Mouse (Mus musculus): ENCODE measurements around the gene Ttc16.

The Ttc16 gene

GRCm38 (mm10) chr2:32741273-32742172 lies 33.9 kb downstream of the Ttc16 start:
- DNase-seq = peak; percentile 72

- DNase-seq = no peak
Observed at GRCm38 (mm10) chr2:32740916-32741272, 34.5 kb downstream of the Ttc16 start, which contains the start of gene 6330409D20Rik. 6330409D20Rik (minus strand) TSS chr2:32741016.

GRCm38 (mm10) chr2:32739311-32739710 lies 36.1 kb downstream of the Ttc16 start:
- DNase-seq = no peak

GRCm38 (mm10) chr2:32737008-32737407 lies 38.4 kb downstream of the Ttc16 start:
- DNase-seq = no peak

GRCm38 (mm10) chr2:32736306-32736829 lies 39.1 kb downstream of the Ttc16 start:
- no peak for DNase-seq

GRCm38 (mm10) chr2:32734933-32735332 lies 40.5 kb downstream of the Ttc16 start:
- no peak for DNase-seq

GRCm38 (mm10) chr2:32734480-32734879 lies 41.0 kb downstream of the Ttc16 start:
- DNase-seq = no peak

- no peak for DNase-seq
Observed at GRCm38 (mm10) chr2:32732695-32733094, 42.7 kb downstream of the Ttc16 start.

- DNase-seq = no peak
Observed at GRCm38 (mm10) chr2:32731911-32732310, 43.5 kb downstream of the Ttc16 start.

- DNase-seq = no peak
Observed at GRCm38 (mm10) chr2:32730854-32731253, 44.6 kb downstream of the Ttc16 start.

GRCm38 (mm10) chr2:32729547-32729946 lies 45.9 kb downstream of the Ttc16 start:
- DNase-seq = no peak

GRCm38 (mm10) chr2:32728463-32728862 lies 47.0 kb downstream of the Ttc16 start:
- DNase-seq = no peak

GRCm38 (mm10) chr2:32727435-32727834 lies 48.0 kb downstream of the Ttc16 start:
- DNase-seq = peak; percentile 83

- no peak for DNase-seq
Observed at GRCm38 (mm10) chr2:32724832-32725790, 50.3 kb downstream of the Ttc16 start.

- DNase-seq = no peak
Observed at GRCm38 (mm10) chr2:32724149-32724548, 51.3 kb downstream of the Ttc16 start.

GRCm38 (mm10) chr2:32722581-32722980 lies 52.9 kb downstream of the Ttc16 start:
- no peak for DNase-seq

GRCm38 (mm10) chr2:32722046-32722445 lies 53.4 kb downstream of the Ttc16 start:
- no peak for DNase-seq

GRCm38 (mm10) chr2:32720681-32721229 lies 54.7 kb downstream of the Ttc16 start, which contains the start of gene Sh2d3c:
Sh2d3c (plus strand) TSS chr2:32721055.
- DNase-seq = no peak

GRCm38 (mm10) chr2:32720053-32720452 lies 55.4 kb downstream of the Ttc16 start:
- DNase-seq = no peak

- DNase-seq = no peak
Observed at GRCm38 (mm10) chr2:32718761-32719160, 56.7 kb downstream of the Ttc16 start.

- DNase-seq = no peak
Observed at GRCm38 (mm10) chr2:32714987-32715425, 60.4 kb downstream of the Ttc16 start.

GRCm38 (mm10) chr2:32714117-32714986 lies 61.1 kb downstream of the Ttc16 start:
- peak; percentile 38 for DNase-seq
